Mouse (Mus musculus) central nervous system, embryonic 14 days (tissue): ENCODE measurements around the gene 2310034G01Rik. TPM values are rescaled to one million over a fixed set of nuclear protein-coding genes. Genes with fewer than 3 reads are reported as not detected.

ENCODE experiments used
- polyA plus RNA-seq: library from polyadenylated mRNA; depleted of rRNA; stranded (reverse); fragments of >200 nt; gene quantifications from 2 replicates; pipeline ENCODE4 v1.2.3, GENCODE M21; 2012; rRNA removed

The 2310034G01Rik gene
- 1.9 TPM in 2 replicates for polyA plus RNA-seq

DNA sequence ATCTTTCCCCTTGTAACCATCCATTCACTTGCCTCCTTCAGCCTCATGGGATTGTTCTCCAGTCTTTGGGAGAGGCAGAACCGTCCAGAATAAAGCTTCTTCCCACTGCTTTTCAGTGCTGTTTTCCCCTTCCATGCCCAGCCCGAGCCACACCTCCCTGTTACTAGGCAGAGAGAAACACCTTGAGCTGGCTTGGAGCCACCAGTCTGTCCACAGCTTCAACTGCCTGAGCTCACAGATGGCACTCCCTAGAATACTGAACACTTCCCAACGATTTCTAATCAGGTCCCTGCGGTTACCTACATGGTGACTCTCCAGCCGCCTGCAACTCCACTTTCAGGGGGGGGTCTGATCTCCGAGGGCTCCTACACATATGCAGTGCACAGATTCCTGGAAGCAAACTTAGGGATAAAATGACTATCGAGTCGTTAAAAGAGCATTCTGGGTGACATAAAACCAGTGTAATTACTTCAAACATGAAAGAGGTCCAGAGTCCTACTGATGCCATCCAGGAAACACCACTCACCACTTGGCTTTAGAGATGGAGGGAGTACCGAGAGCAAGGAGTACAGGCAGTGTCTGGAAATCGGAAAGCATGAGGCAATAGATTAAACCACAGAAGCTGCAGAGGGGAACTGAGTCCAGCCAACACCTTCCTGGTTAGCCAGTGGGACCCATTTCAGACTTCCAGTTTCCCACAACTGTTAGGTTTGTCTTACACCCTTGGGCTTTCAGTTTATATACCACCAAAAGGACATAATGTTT, at the start of gene 2310034G01Rik:
Gene 2310034G01Rik, minus strand, starts transcription at position 135 of the 765 bp plus-strand sequence.

GRCm38 (mm10) chr19:46396686-46397435, 46.8 kb upstream of the 2310034G01Rik start, which contains the start of gene Sufu:
TSS of gene Sufu (plus strand) at chr19:46396896.

DNA sequence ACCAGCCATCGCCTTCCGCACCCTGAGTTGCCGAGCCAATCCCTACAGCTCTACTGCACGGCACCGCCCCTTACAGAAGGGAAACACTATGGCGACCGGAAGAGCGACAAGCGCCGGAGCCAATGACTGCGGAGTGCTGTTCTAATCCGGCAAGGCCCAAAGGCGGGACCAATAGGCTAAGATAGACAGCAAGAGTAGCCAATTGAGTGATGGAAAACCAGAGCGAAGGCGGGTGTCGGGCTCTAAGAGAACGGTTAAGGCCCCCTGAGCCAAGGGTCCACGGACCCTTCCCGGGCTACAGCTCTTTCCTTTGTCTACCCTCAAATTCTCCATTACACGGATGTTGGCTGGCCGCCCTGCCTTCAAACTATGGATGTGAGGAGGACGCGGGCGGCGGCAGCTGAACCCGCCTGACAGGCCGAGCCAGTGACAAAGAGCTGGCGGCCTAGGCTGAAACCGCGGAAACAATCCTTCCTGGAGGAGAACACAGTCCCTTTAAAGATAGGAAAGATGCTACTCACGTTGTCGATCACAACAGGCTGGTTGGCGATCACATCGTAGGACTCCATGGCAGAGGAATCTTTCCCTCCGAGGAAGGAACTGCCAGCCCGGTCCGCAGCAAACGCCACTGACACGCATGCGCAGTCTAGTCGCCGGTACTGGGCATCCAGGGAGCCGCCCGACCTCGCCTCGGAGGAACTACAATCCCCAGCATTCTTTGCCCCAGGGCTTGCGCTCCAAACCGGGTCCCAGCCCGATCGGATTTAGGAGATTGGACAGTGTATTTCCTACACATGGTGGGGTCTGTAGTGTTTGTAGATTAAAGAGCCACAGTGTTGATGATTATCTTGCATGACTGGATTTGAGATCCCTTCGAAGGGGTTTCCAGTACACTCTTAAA, 45.3 kb upstream of the 2310034G01Rik start, which contains the start of gene Actr1a:
Gene Actr1a, minus strand, starts transcription at position 640 of the 901 bp plus-strand sequence.

GRCm38 (mm10) chr19:46338331-46338936, 11.7 kb downstream of the 2310034G01Rik start, which contains the start of gene Cuedc2:
TSS of gene Cuedc2 (minus strand) at chr19:46338702.

DNA sequence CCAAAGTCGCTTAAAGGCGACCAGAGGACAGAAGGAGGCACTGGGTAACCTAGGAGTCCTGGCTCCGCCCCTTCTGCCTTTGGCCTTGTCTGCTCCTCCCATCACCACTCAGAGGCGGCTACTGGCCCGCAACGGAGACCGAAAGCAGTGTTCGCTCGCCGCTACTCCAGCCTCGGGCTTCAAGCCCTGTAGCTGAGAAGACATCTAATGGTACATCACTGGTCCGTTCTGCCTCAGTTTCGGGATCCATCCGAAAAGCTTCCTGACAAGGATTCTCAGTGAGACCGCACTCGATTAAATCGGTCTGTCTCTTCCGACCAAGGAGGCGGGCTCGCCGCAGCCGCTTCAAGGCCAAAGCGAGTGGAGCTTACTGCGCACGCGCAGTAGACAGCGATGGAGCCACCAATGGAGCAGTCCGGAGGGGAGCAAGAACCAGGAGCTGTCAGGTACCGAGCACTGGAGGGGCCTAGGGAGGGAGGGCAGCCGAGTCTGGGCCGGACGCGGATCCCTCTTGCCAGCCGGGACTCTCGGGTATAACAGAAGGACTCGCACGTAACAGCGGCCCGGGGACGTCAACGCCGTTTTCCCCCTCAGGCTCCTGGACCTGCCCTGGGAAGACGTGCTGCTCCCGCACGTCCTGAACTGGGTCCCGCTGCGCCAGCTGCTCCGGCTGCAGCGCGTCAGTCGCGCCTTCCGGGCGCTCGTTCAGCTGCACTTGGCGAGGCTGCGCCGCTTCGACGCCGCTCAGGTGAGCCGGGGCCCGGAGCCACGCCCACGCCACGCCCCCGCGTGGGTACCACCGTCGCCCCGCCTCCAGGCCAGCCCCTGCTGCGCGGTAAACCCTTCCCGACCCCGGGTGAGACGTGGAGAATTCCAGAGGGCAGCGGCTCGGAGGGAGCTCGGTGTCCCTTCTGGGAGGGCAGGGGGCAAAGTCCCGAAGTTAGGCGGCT, 21.7 kb downstream of the 2310034G01Rik start, which contains the start of gene Fbxl15:
Gene Fbxl15, plus strand, starts transcription at position 104 of the 950 bp plus-strand sequence.

GRCm38 (mm10) chr19:46326756-46327305, 23.3 kb downstream of the 2310034G01Rik start, which contains the start of gene Psd:
TSS of gene Psd (minus strand) at chr19:46327156.

GRCm38 (mm10) chr19:46304216-46304841, 45.8 kb downstream of the 2310034G01Rik start, which contains the start of gene Nfkb2:
TSS of gene Nfkb2 (plus strand) at chr19:46304320.

Other genes with a start within 250 kb of the 2310034G01Rik start
- not detected in 2 replicates for gene Elovl3, start 218.4 kb downstream of the 2310034G01Rik start, polyA plus RNA-seq
- gene Pitx3, start 202.0 kb downstream of the 2310034G01Rik start, polyA plus RNA-seq, result 1.5 and 3.9 TPM in 2 replicates
- 74.4 and 83.3 TPM in 2 replicates for gene Gbf1, start 197.8 kb downstream of the 2310034G01Rik start, polyA plus RNA-seq
- gene Nfkb2, start 46.0 kb downstream of the 2310034G01Rik start, polyA plus RNA-seq, result 5.0 and 9.9 TPM in 2 replicates
- gene Psd, start 23.1 kb downstream of the 2310034G01Rik start, polyA plus RNA-seq, result 214 and 221 TPM in 2 replicates
- gene Fbxl15, start 22.1 kb downstream of the 2310034G01Rik start, polyA plus RNA-seq, result 29.5 and 29.6 TPM in 2 replicates
- gene Cuedc2, start 11.6 kb downstream of the 2310034G01Rik start, polyA plus RNA-seq, result 216 and 218 TPM in 2 replicates
- 10.6 and 11.1 TPM in 2 replicates for gene Mfsd13a, start 9.2 kb downstream of the 2310034G01Rik start, polyA plus RNA-seq
- 193 and 203 TPM in 2 replicates for gene Actr1a, start 45.4 kb upstream of the 2310034G01Rik start, polyA plus RNA-seq
- 22.4 and 23.7 TPM in 2 replicates for gene Sufu, start 46.6 kb upstream of the 2310034G01Rik start, polyA plus RNA-seq
- gene Trim8, start 151.4 kb upstream of the 2310034G01Rik start, polyA plus RNA-seq, result 39.9 and 42.4 TPM in 2 replicates
- 172 and 181 TPM in 2 replicates for gene Arl3, start 222.9 kb upstream of the 2310034G01Rik start, polyA plus RNA-seq
- gene Sfxn2, start 223.1 kb upstream of the 2310034G01Rik start, polyA plus RNA-seq, result 12.6 and 16.3 TPM in 2 replicates
- gene Wbp1l, start 248.8 kb upstream of the 2310034G01Rik start, polyA plus RNA-seq, result 34.8 and 40.2 TPM in 2 replicates